In genomic region chr6:96258651-96259050, GRCm38 (mm10) we compare ENCODE assay signal across 9 mouse cellular contexts.
"Had no signal": no experiment of that assay in that cellular context is flagged by ENCODE, and none has a peak within 500 bp of the region (broad histone marks: within the 10 kb centered on the region; RNA-seq: fewer than 3 reads in every experiment).

No protein-coding gene starts in this region.

- DNase-seq: kidney, adult 18-20 months; kidney, postnatal 10 days; left cerebral cortex, postnatal 4 days; lung, adult 2 months; lung, postnatal 36 days; right cerebral cortex, postnatal 4 days; spleen, adult 18-20 months; thymus, adult 2 months; thymus, postnatal 25 days had no signal
